Mouse (Mus musculus) erythroblast, embryonic 14.5 days (primary cell): ENCODE measurements around the gene Efs.

Source experiments
- GATA1 ChIP-seq: IDR thresholded peaks from 2 replicates; pipeline ENCODE4 v1.6.1; 2012; ENCODE audit warnings: low read length, inconsistent platforms, mixed read lengths
- TAL1 ChIP-seq: IDR thresholded peaks from 3 replicates; pipeline ENCODE4 v1.6.1; 2012; ENCODE audit warnings: low read length, inconsistent platforms, mixed read lengths

DNA sequence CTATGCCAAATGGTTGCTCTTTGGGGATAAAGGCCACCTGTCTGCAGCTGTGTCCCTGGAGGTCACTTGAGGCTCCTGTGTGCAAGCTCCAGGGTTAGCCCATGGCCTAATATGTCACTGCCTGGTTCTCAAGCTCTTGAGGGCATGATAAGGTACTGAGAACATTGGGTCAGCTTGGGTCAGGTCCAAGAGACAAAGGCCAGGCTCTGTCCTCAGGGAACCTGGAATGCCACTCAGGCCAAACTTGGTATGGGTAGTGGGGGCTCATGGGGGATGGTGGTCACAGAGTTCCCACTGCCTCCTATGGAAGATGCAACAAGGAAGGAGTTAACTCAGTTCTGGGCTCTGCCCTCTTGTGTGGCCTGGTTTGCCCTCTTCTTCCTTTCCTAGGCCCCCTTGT, 42.4 kb upstream of the Efs start:
- no peak for TF ChIP-seq GATA1
- TF ChIP-seq TAL1 = no peak
